ENCODE assay signal across 9 mouse cellular contexts in genomic region chr8:102786467-102787360, GRCm38 (mm10). TPM values are rescaled to one million over a fixed set of nuclear protein-coding genes. Genes with fewer than 3 reads are reported as not detected.
DNase-seq lines count a peak whose midpoint lies in the region; ATAC-seq and TF ChIP-seq lines count a peak whose summit lies in the region.
"Had no signal": no experiment of that assay in that cellular context is flagged by ENCODE, and none has a peak within 500 bp of the region (broad histone marks: within the 10 kb centered on the region; RNA-seq: fewer than 3 reads in every experiment).

No protein-coding gene starts in this region.

- TF ChIP-seq CTCF in hindbrain, postnatal 0 days (IDR thresholded peaks at IDR 0.05; ENCODE audit: low read depth): peak; percentile 31; the same call in 1 of the 2 replicates

- H3K27ac ChIP-seq in hindbrain, postnatal 0 days: peak overlapping the region; percentile 51; the same call in 1 of the 2 replicates
- no peak overlapping the region for H3K27ac ChIP-seq in midbrain, embryonic 14.5 days (replicated peaks; ENCODE audit: low read depth, low read length)

- H3K4me3 ChIP-seq in hindbrain, postnatal 0 days (ENCODE audit: low read length): peak overlapping the region; percentile 82
- peak overlapping the region; percentile 79 for H3K4me3 ChIP-seq in midbrain, embryonic 14.5 days (replicated peaks; ENCODE audit: low read depth, low read length)
- H3K4me3 ChIP-seq: megakaryocyte, embryonic 14.5 days had no signal

- peaks cover 7% of the 10 kb centered on the region; the same call in 1 of the 2 replicates for H3K4me1 ChIP-seq in hindbrain, postnatal 0 days (ENCODE audit: insufficient read depth, low read length)
- H3K4me1 ChIP-seq in midbrain, embryonic 14.5 days (ENCODE audit: control insufficient read depth, insufficient read depth, low read length): peaks cover 15% of the 10 kb centered on the region; the same call in 1 of the 2 replicates

- H3K36me3 ChIP-seq in hindbrain, postnatal 0 days (ENCODE audit: insufficient read depth, low read length): no peaks in the 10 kb centered on the region
- H3K36me3 ChIP-seq in midbrain, embryonic 14.5 days (ENCODE audit: control insufficient read depth, insufficient read depth, low read length): no peaks in the 10 kb centered on the region

- H3K27me3 ChIP-seq in hindbrain, postnatal 0 days (ENCODE audit: insufficient read depth, low read length): no peaks in the 10 kb centered on the region
- peaks cover 17% of the 10 kb centered on the region for H3K27me3 ChIP-seq in midbrain, embryonic 14.5 days (ENCODE audit: control insufficient read depth, insufficient read depth, low read length)

- peak overlapping the region; percentile 43 for H3K9ac ChIP-seq in hindbrain, postnatal 0 days (replicated peaks; ENCODE audit: low read length)
- H3K9ac ChIP-seq in midbrain, embryonic 14.5 days (replicated peaks; ENCODE audit: low read length): peak overlapping the region; percentile 34; the same call in 1 of the 2 replicates

- ATAC-seq in hindbrain, postnatal 0 days: no peak
- no peak for ATAC-seq in midbrain, embryonic 14.5 days (ENCODE audit: low FRiP score, low TSS enrichment)
- no peak for ATAC-seq in monocyte, adult 5-6 weeks (replicated peaks; ENCODE audit: insufficient number of reproducible peaks, low FRiP score, low TSS enrichment, poor library complexity, severe bottlenecking)

- peak overlapping the region; percentile 80 for H3K4me2 ChIP-seq in hindbrain, postnatal 0 days (ENCODE audit: low read depth, low read length)
- peak overlapping the region; percentile 77 for H3K4me2 ChIP-seq in midbrain, embryonic 14.5 days (ENCODE audit: low read length)

- WGBS in hindbrain, postnatal 0 days: 4% methylated on average over 30 of the region's 31 CpGs
- 5% methylated on average over 31 of the region's 31 CpGs for WGBS in midbrain, embryonic 14.5 days

- no peaks in the 10 kb centered on the region for H3K9me3 ChIP-seq in hindbrain, postnatal 0 days (ENCODE audit: low read length)
- no peaks in the 10 kb centered on the region for H3K9me3 ChIP-seq in midbrain, embryonic 14.5 days (ENCODE audit: control insufficient read depth, low read length)

- peak; percentile 22 for DNase-seq in adrenal gland, postnatal 10 days
- DNase-seq in adrenal gland, adult 18-20 months (ENCODE audit: low spot score in 2 of 2): no peak
- DNase-seq in ovary, postnatal 14 days (ENCODE audit: low spot score): peak; percentile 11
- no peak for DNase-seq in ovary, postnatal 10 days (ENCODE audit: low spot score)
- peak; percentile 54 for DNase-seq in hindbrain, postnatal 0 days (ENCODE audit: low spot score)
- peak; percentile 64 for DNase-seq in midbrain, embryonic 14.5 days
- DNase-seq in urinary bladder, postnatal 25 days (ENCODE audit: low spot score): no peak

RNA-seq across cellular contexts. Expression of gene Cdh11, which starts 1.3 kb away (rescaled TPM):
- 10 to 100 TPM; 28.0 to 28.6 TPM for total RNA-seq in adrenal gland, postnatal 10 days (2021)
- 10 to 100 TPM; 11.4 to 13.3 TPM for total RNA-seq in adrenal gland, adult 18-20 months (2021)
- total RNA-seq in hindbrain, postnatal 0 days (2014; rRNA removed): 54.1 and 55.7 TPM in 2 replicates
- 28.2 and 30.5 TPM in 2 replicates for polyA plus RNA-seq in hindbrain, postnatal 0 days (2015; fragmentation: Nextera tagmentation; extraction: Ambion mirVana)
- polyA plus RNA-seq in midbrain, embryonic 14.5 days (2014; fragmentation: Nextera tagmentation; extraction: Ambion mirVana): 28.8 and 43.3 TPM in 2 replicates
- total RNA-seq in monocyte, adult 5-6 weeks (2017): 0.10 to 0.43 TPM in 2 of 3 replicates, not detected in the other

Comparison
In these comparisons a context has a peak if more than half of its experiments do, and no peak if none do; other contexts are left out.
1. DNase-seq: peak in adrenal gland, postnatal 10 days (single experiment), ovary, postnatal 14 days (single experiment), hindbrain, postnatal 0 days (single experiment) and midbrain, embryonic 14.5 days (single experiment); none in adrenal gland, adult 18-20 months (0 of 2), ovary, postnatal 10 days (single experiment) and urinary bladder, postnatal 25 days (single experiment).